Mouse (Mus musculus) naive thymus-derived CD4-positive, alpha-beta T cell, adult 2 months (primary cell): ENCODE measurements at regions not wholly inside any gene's neighbourhood (a gene's known extent, or its start where the extent isn't known, plus 50 kb on each side); places are given as distances from the start of the nearest gene placed in this dataset.

Experiments
- DNase-seq: peaks from one replicate; pipeline ENCODE4 v3.0.0-alpha.2; 2011; ENCODE audit warnings: low read depth

- DNase-seq = no peak
These were observed 547.1 kb upstream of the Nrp1 start for GRCm38 (mm10) chr8:127811338-127811737.

- peak; percentile 49 for DNase-seq
These were observed 543.5 kb upstream of the Nrp1 start for GRCm38 (mm10) chr8:127814785-127815523.

GRCm38 (mm10) chr8:127820741-127821170 is 537.6 kb upstream of the Nrp1 start:
- no peak for DNase-seq

- no peak for DNase-seq
These were observed 536.8 kb upstream of the Nrp1 start for GRCm38 (mm10) chr8:127821646-127822045.

GRCm38 (mm10) chr8:127825041-127825440 is 533.4 kb upstream of the Nrp1 start:
- no peak for DNase-seq

GRCm38 (mm10) chr8:127827826-127828225 is 530.6 kb upstream of the Nrp1 start:
- no peak for DNase-seq

- DNase-seq = no peak
These were observed 528.7 kb upstream of the Nrp1 start for GRCm38 (mm10) chr8:127829659-127830058.

- DNase-seq = no peak
These were observed 524.4 kb upstream of the Nrp1 start for GRCm38 (mm10) chr8:127834006-127834405.

GRCm38 (mm10) chr8:127836410-127837206 is 521.8 kb upstream of the Nrp1 start:
- no peak for DNase-seq

- DNase-seq = no peak
These were observed 520.1 kb upstream of the Nrp1 start for GRCm38 (mm10) chr8:127838311-127838710.

- DNase-seq = no peak
These were observed 510.9 kb upstream of the Nrp1 start for GRCm38 (mm10) chr8:127847332-127848018.

GRCm38 (mm10) chr8:127849926-127850325 is 508.5 kb upstream of the Nrp1 start:
- no peak for DNase-seq

GRCm38 (mm10) chr8:127855653-127856300 is 502.6 kb upstream of the Nrp1 start:
- no peak for DNase-seq

- no peak for DNase-seq
These were observed 501.9 kb upstream of the Nrp1 start for GRCm38 (mm10) chr8:127856351-127857135.

GRCm38 (mm10) chr8:127859036-127859435 is 499.4 kb upstream of the Nrp1 start:
- DNase-seq = no peak

- DNase-seq = no peak
These were observed 498.0 kb upstream of the Nrp1 start for GRCm38 (mm10) chr8:127860376-127860775.

- no peak for DNase-seq
These were observed 497.5 kb upstream of the Nrp1 start for GRCm38 (mm10) chr8:127860891-127861290.

GRCm38 (mm10) chr8:127884641-127885040 is 473.8 kb upstream of the Nrp1 start:
- DNase-seq = no peak

GRCm38 (mm10) chr8:127885211-127885610 is 473.2 kb upstream of the Nrp1 start:
- DNase-seq = no peak

- no peak for DNase-seq
These were observed 472.6 kb upstream of the Nrp1 start for GRCm38 (mm10) chr8:127885831-127886230.

GRCm38 (mm10) chr8:127890729-127891128 is 467.7 kb upstream of the Nrp1 start:
- DNase-seq = no peak
